Mouse (Mus musculus): ENCODE data around the gene Olfr1500. TPM values are rescaled to one million over a fixed set of nuclear protein-coding genes. Genes with fewer than 3 reads are reported as not detected.

Gene Olfr1500
- polyA plus RNA-seq, 1 experiment from 2014 or later: not detected

Other genes with a start within 250 kb of the Olfr1500 start
- gene Olfr1484, start 247.0 kb downstream of the Olfr1500 start, polyA plus RNA-seq (2015; fragmentation: Nextera tagmentation; extraction: Ambion mirVana): not detected in 2 replicates
- gene Olfr1487, start 213.1 kb downstream of the Olfr1500 start, polyA plus RNA-seq (2015; fragmentation: Nextera tagmentation; extraction: Ambion mirVana): not detected in 2 replicates
- gene Olfr1489, start 198.9 kb downstream of the Olfr1500 start, polyA plus RNA-seq (2015; fragmentation: Nextera tagmentation; extraction: Ambion mirVana): not detected in 2 replicates
- not detected in 2 replicates for gene Olfr1490, start 179.4 kb downstream of the Olfr1500 start, polyA plus RNA-seq (2015; fragmentation: Nextera tagmentation; extraction: Ambion mirVana)
- gene Olfr1491, start 133.2 kb downstream of the Olfr1500 start, polyA plus RNA-seq (2015; fragmentation: Nextera tagmentation; extraction: Ambion mirVana): not detected in 2 replicates
- not detected in 2 replicates for gene Olfr1493-ps1, start 107.2 kb downstream of the Olfr1500 start, polyA plus RNA-seq (2015; fragmentation: Nextera tagmentation; extraction: Ambion mirVana)
- gene Olfr1494, start 90.8 kb downstream of the Olfr1500 start, polyA plus RNA-seq (2015; fragmentation: Nextera tagmentation; extraction: Ambion mirVana): not detected in 2 replicates
- gene Olfr1495, start 65.9 kb downstream of the Olfr1500 start, polyA plus RNA-seq (2015; fragmentation: Nextera tagmentation; extraction: Ambion mirVana): not detected in 2 replicates
- not detected in 2 replicates for gene Olfr1496, start 52.6 kb downstream of the Olfr1500 start, polyA plus RNA-seq (2015; fragmentation: Nextera tagmentation; extraction: Ambion mirVana)
- gene Olfr1497, start 32.3 kb downstream of the Olfr1500 start, polyA plus RNA-seq (2015; fragmentation: Nextera tagmentation; extraction: Ambion mirVana): not detected in 2 replicates
- not detected in 2 replicates for gene Olfr1499, start 11.0 kb downstream of the Olfr1500 start, polyA plus RNA-seq (2015; fragmentation: Nextera tagmentation; extraction: Ambion mirVana)
- not detected in 2 replicates for gene Olfr1501, start 20.2 kb upstream of the Olfr1500 start, polyA plus RNA-seq (2015; fragmentation: Nextera tagmentation; extraction: Ambion mirVana)
- not detected in 2 replicates for gene Olfr1502, start 31.3 kb upstream of the Olfr1500 start, polyA plus RNA-seq (2015; fragmentation: Nextera tagmentation; extraction: Ambion mirVana)
- gene Olfr1504, start 67.4 kb upstream of the Olfr1500 start, polyA plus RNA-seq (2015; fragmentation: Nextera tagmentation; extraction: Ambion mirVana): not detected in 2 replicates
- gene Olfr1505, start 83.0 kb upstream of the Olfr1500 start, polyA plus RNA-seq (2015; fragmentation: Nextera tagmentation; extraction: Ambion mirVana): not detected in 2 replicates